Mouse (Mus musculus): ENCODE data around the gene Gpr3. TPM values are rescaled to one million over a fixed set of nuclear protein-coding genes. Genes with fewer than 3 reads are reported as not detected.

Gpr3 gene
- not detected in 2 replicates for polyA plus RNA-seq (2015; fragmentation: Nextera tagmentation; extraction: Ambion mirVana)

GRCm38 (mm10) chr4:133211751-133212561 lies at the start of gene Gpr3, which contains the start of gene Cd164l2:
Gene Gpr3, minus strand, starts transcription at chr4:133212536.
Gene Cd164l2, plus strand, starts transcription at chr4:133212131.
- DNase-seq (ENCODE audit: low spot score), result no peak

DNA sequence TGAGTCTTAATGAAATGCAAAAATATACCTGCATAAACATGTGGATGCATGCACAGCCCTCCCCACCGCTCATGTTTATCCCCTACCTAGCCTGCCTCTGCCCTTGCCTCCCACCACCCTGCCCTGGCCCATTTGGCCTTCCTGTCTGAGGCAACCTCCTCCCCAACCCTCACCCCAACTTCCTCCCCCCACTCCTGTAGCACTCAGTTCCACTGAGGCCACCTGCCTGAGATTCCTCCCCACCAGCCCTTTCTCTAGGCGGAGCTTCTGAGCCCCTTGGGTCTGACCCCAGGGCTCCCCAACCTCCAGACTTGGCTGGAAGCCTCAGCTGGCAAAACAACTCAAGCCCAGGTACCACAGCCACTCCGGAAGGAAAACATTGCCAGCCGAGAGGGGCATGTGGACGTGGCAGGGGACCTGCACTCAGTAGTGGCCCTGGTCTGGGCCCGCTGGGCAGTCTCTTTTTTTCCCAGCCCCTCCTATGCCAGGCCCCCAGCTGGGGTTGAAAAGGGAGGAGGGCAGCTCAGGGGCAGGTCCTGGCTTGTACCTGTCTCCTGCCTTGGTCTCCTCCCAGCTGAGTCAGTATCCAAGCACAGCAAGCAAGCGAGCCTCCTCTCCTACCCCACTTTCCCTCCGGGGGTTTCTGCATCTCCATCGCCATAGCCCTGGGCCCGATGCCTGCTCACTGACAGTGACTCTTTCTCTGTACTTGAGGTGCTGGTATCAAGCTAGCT lies 49.5 kb upstream of the Gpr3 start:
- DNase-seq (ENCODE audit: low spot score), result peak; percentile 75

GRCm38 (mm10) chr4:133257798-133258408 lies 45.6 kb upstream of the Gpr3 start:
- no peak for DNase-seq (ENCODE audit: low spot score)

DNA sequence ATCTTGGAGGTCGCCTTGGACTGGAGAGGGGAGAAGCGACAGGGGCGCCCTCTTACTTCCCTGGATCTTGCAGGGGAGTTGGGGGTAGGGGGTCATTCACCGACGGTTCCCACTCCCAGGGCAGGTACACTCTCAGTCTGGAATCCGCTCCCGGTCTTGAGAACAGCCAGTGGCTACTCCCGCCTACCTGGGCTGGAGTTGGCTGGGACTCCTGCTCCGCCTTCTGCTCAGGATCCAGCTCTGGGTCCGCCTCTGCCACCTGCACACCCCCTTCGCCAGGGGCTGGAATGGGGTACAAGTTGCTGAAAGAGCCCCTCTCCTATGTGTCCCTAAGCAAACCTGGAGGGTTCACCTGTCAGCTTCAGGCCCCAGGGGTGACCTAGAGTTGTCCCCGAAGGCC lies 44.9 kb upstream of the Gpr3 start:
- no peak for DNase-seq (ENCODE audit: low spot score)

DNA sequence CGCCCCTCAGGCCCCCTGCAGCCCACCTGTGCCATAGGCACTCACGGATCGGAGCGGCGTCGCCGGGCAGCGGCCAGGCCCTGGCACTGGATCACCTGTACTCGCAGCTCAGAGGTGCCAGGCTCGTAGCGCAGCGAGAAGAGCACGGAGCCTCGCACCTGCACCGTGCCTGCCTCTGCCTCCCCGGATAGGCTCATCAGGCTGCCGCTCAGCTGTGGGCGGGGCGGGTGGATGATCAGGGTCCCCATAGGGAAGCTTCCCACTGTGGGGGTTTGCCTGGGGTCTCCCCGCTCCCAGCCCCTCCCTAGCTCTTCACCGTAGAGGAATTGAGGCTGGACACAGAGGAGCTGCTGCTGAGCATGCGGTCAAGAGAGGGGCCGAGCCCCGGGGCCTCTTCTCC lies 44.5 kb upstream of the Gpr3 start:
- DNase-seq (ENCODE audit: low spot score), result no peak

GRCm38 (mm10) chr4:133255392-133255791 lies 43.1 kb upstream of the Gpr3 start:
- DNase-seq (ENCODE audit: low spot score), result no peak

- no peak for DNase-seq (ENCODE audit: low spot score)
These were observed 41.1 kb upstream of the Gpr3 start for GRCm38 (mm10) chr4:133253412-133253811.

- DNase-seq (ENCODE audit: low spot score), result no peak
These were observed 39.8 kb upstream of the Gpr3 start for GRCm38 (mm10) chr4:133252089-133252488.

DNA sequence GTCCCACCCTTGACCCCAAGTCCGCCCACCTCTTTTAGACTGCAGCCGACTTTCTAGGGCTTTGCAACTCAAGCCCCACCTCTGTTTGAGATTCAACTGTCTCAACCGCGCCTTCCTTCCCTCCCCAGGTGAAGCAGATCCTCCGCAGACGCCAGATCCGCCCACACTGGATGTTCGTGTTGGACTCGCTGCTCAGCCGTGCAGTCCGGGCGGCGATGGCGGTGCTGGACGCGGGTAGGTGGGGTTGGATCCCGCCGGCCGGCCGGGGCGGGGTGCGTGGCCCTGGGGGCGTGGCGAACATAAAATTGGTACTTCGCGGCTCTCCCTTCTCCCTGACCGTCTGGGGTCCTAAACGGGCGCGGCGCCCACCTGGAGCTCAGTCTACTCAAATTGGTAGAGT lies 38.9 kb upstream of the Gpr3 start:
- DNase-seq (ENCODE audit: low spot score), result no peak

DNA sequence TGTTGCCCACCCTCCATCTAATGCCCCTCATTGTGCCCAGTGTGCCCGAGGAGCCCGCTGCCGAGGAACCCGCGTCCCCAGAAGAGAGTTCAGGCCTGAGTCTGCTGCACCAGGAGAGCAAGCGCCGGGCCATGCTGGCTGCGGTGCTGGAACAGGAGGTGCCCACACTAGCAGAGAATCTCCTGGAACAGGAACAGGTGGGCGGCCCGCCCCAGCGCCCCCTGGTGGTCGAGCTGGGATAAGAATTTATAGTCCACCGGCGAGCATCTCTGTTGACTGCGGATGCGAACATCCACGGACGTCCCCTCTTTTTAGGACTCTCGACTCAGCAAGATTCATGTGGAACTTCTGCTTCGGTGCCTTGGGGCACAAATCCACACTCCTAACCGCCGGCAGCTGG lies 38.3 kb upstream of the Gpr3 start:
- peak; percentile 80 for DNase-seq (ENCODE audit: low spot score)

- no peak for DNase-seq (ENCODE audit: low spot score)
These were observed 35.6 kb upstream of the Gpr3 start for GRCm38 (mm10) chr4:133247806-133248449.

GRCm38 (mm10) chr4:133247072-133247471 lies 34.7 kb upstream of the Gpr3 start:
- DNase-seq (ENCODE audit: low spot score), result no peak

DNA sequence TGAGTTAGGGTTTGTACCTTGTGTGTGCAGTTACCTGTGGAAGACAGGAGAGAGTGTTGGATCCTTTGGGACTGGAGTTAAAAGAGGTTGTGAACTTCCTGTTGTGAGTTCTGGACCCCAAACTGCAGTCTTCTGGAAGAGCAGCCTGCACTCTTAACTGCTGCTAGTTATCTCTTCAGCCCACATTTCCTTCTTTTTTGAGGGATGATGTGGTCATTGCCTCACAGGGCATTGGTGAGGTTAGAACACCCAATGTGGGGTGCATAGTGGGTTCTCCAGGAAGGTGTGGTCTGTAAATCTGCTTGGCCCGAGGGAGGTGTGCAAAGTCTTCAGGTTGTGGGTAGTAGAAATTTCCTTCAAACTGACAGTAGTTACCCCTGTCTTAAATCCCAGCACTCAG lies 32.0 kb upstream of the Gpr3 start:
- no peak for DNase-seq (ENCODE audit: low spot score)

DNA sequence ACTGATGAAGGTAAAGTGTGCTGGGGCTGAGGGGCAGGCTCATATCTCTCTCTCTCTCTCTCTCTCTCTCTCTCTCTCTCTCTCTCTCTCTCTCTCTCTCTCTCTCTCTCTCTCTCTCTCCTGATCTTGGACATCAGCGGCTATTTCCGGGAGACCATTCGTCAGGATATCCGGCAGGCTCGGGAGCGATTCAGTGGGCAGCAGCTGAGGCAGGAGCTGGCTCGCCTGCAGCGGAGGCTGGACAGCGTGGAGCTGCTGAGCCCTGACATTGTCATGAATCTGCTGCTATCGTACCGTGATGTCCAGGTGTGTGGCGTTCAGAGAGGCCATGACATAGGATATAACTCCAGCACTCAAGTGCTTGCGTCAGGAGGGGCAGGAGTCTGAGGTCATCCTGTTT lies 31.2 kb upstream of the Gpr3 start:
- no peak for DNase-seq (ENCODE audit: low spot score)

DNA sequence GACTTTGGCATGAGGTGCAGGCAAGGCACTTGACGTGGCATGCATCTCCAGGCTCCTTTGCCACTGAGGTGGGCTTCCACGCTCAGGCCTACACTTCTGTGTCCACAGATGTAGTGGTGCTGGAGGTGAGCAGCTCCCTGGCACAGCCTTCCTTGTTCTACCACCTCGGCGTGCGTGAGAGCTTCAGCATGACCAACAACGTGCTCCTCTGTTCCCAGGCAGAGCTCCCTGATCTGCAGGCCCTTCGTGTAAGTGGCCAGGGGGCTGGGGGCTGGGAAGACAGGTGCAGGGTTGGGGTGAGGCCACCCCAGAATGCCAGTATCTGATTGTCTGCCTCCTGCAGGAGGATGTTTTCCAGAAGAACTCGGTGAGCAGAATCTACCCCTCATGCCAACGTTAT lies 30.4 kb upstream of the Gpr3 start:
- no peak for DNase-seq (ENCODE audit: low spot score)

GRCm38 (mm10) chr4:133241910-133242309 lies 29.6 kb upstream of the Gpr3 start:
- no peak for DNase-seq (ENCODE audit: low spot score)

DNA sequence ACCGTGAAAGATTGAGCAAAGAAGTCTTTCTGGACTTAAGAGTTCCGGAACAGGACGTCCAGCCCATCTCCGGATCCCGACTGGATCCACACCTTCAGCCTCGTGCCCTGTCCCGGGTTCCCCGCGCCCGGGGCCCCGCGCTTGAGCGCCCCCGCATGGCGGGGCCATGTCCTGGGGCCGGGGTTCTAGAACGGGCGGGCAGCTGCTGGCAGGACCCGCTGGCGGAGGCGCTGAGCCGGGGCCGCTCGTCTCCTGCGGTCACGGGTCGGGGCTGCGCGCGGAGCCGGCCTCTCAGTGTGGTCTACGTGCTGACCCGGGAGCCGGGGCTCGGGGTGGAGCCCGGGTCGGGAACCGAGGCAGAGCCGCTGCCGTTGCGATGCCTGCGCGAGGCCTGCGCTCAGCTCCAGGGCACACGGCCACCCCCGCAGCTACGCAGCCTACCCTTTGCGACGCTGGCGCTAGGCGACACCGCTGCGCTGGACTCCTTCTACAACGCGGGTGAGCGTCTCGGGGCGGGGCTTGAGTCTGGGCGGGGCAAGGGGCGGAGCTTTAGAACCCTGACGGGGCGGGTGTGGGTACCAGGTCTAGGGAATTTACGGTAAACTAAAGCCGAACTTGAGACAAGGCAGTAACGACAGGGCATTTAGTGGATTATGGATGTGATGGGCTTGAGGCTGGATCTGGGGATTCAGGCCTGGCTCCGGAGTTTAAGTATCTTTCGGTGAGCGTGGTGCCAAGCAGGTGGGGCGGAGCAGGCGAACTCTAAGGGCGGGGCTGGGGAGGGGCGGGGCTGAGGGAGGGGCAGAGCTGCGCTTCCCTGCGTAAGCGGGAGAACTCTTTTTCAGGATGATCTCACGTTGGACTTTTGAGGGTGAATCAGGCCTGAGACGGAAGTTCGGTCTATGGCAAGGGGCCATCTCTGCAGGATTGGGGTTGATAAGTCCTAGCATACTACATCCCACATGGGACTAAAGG lies 28.9 kb upstream of the Gpr3 start:
- peak; percentile 91 for DNase-seq (ENCODE audit: low spot score)

DNA sequence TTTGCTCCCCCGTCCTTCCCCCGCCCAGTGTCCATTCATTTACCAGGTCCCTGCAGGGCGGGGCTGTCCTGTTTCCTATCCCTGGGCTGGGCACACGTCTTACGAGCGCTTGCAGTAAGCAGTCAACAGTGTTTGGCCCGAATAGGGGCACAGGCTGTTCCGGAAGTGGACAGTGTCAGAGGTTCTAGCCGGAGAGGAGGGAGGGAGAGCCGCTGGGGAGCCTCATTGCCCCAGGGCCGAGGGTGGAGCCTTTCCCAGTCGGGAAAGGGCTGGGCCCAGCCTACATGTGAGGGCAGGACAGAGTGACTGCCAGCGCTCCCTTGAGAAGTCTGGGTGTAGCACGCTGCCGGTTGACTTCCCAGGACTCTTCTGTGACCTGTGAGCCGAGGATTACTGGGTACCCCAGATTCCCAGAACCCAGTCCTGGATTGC lies 28.2 kb upstream of the Gpr3 start, which contains the start of gene Map3k6:
TSS of gene Map3k6 (plus strand) at position 329 of the 432 bp plus-strand sequence.
- DNase-seq (ENCODE audit: low spot score), result no peak

GRCm38 (mm10) chr4:133237911-133238310 lies 25.6 kb upstream of the Gpr3 start:
- peak; percentile 81 for DNase-seq (ENCODE audit: low spot score)

DNA sequence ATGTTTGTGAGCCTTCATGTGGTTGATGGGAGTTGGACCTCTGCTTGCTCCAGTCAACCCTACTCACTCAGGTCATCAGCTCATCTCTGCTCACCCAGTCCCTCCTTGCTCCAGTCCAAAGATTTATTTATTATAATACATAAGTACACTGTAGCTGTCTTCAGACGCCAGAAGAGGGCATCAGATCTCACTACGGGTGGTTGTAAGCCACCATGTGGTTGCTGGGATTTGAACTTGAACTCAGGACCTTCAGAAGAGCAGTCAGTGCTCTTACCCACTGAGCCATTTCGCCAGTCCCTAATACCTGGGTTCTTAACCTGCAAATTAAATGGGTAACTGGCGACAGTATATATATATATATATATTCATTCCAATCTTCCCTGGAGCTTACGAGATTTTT lies 23.1 kb upstream of the Gpr3 start:
- no peak for DNase-seq (ENCODE audit: low spot score)

All from thymus, postnatal 0 days (tissue).